Mouse (Mus musculus): ENCODE results near the gene Drd3.

Gene Drd3

GRCm38 (mm10) chr16:43753751-43754150 is at the start of gene Drd3:
Gene Drd3, plus strand, starts transcription at chr16:43754026.
- DNase-seq (ENCODE audit: extremely low spot score, low spot score) = peak; percentile 18

- no peak for DNase-seq (ENCODE audit: extremely low spot score, low spot score)
Observed at GRCm38 (mm10) chr16:43708335-43709061, 45.3 kb upstream of the Drd3 start.

- no peak for DNase-seq (ENCODE audit: extremely low spot score, low spot score)
Observed at GRCm38 (mm10) chr16:43709062-43709413, 44.8 kb upstream of the Drd3 start.

GRCm38 (mm10) chr16:43709432-43710133 is 44.2 kb upstream of the Drd3 start:
- DNase-seq (ENCODE audit: extremely low spot score, low spot score) = no peak

- DNase-seq (ENCODE audit: extremely low spot score, low spot score) = no peak
Observed at GRCm38 (mm10) chr16:43710134-43710475, 43.7 kb upstream of the Drd3 start.

GRCm38 (mm10) chr16:43710651-43711050 is 43.2 kb upstream of the Drd3 start:
- no peak for DNase-seq (ENCODE audit: extremely low spot score, low spot score)

- no peak for DNase-seq (ENCODE audit: extremely low spot score, low spot score)
Observed at GRCm38 (mm10) chr16:43711361-43711760, 42.5 kb upstream of the Drd3 start.

GRCm38 (mm10) chr16:43724444-43724843 is 29.4 kb upstream of the Drd3 start:
- DNase-seq (ENCODE audit: extremely low spot score, low spot score) = no peak

GRCm38 (mm10) chr16:43729506-43730221 is 24.2 kb upstream of the Drd3 start:
- no peak for DNase-seq (ENCODE audit: extremely low spot score, low spot score)

- DNase-seq (ENCODE audit: extremely low spot score, low spot score) = no peak
Observed at GRCm38 (mm10) chr16:43730281-43730680, 23.5 kb upstream of the Drd3 start.

GRCm38 (mm10) chr16:43732496-43732895 is 21.3 kb upstream of the Drd3 start:
- no peak for DNase-seq (ENCODE audit: extremely low spot score, low spot score)

- no peak for DNase-seq (ENCODE audit: extremely low spot score, low spot score)
Observed at GRCm38 (mm10) chr16:43732900-43733299, 20.9 kb upstream of the Drd3 start.

- DNase-seq (ENCODE audit: extremely low spot score, low spot score) = no peak
Observed at GRCm38 (mm10) chr16:43737933-43738332, 15.9 kb upstream of the Drd3 start.

- no peak for DNase-seq (ENCODE audit: extremely low spot score, low spot score)
Observed at GRCm38 (mm10) chr16:43740936-43741335, 12.9 kb upstream of the Drd3 start.

GRCm38 (mm10) chr16:43748424-43748823 is 5.4 kb upstream of the Drd3 start:
- DNase-seq (ENCODE audit: extremely low spot score, low spot score) = no peak

- DNase-seq (ENCODE audit: extremely low spot score, low spot score) = no peak
Observed at GRCm38 (mm10) chr16:43752900-43753299, 926 bp upstream of the Drd3 start.

GRCm38 (mm10) chr16:43772358-43772757 is 18.5 kb downstream of the Drd3 start:
- DNase-seq (ENCODE audit: extremely low spot score, low spot score) = no peak

- DNase-seq (ENCODE audit: extremely low spot score, low spot score) = no peak
Observed at GRCm38 (mm10) chr16:43772766-43773165, 18.9 kb downstream of the Drd3 start.

- DNase-seq (ENCODE audit: extremely low spot score, low spot score) = no peak
Observed at GRCm38 (mm10) chr16:43773506-43773905, 19.7 kb downstream of the Drd3 start.

- DNase-seq (ENCODE audit: extremely low spot score, low spot score) = no peak
Observed at GRCm38 (mm10) chr16:43776886-43777285, 23.1 kb downstream of the Drd3 start.

- DNase-seq (ENCODE audit: extremely low spot score, low spot score) = no peak
Observed at GRCm38 (mm10) chr16:43799541-43799940, 45.7 kb downstream of the Drd3 start.

- peak; percentile 33 for DNase-seq (ENCODE audit: extremely low spot score, low spot score)
Observed at GRCm38 (mm10) chr16:43800119-43800721, 46.4 kb downstream of the Drd3 start.

Data from neural tube, embryonic 10.5 days (tissue).